Mouse (Mus musculus): ENCODE data around the gene Sdf4. TPM values are rescaled to one million over a fixed set of nuclear protein-coding genes. Genes with fewer than 3 reads are reported as not detected.

Gene Sdf4
- polyA plus RNA-seq, 1 experiment from 2014 or later = 125 TPM

- Histone ChIP-seq H3K27ac (ENCODE audit: low read length) (no peak overlapping the region), H3K27me3 (replicated peaks; ENCODE audit: control insufficient read depth, insufficient read depth, low read length) (no peaks in the 10 kb centered on the region), H3K9ac (replicated peaks; ENCODE audit: low read depth, low read length) (no peak overlapping the region; the same call in 1 of the 2 replicates), H3K4me2 (ENCODE audit: low read length) (no peak overlapping the region; the same call in 1 of the 2 replicates), H3K4me1 (replicated peaks; ENCODE audit: control insufficient read depth, insufficient read depth, low read length) (peaks cover 14% of the 10 kb centered on the region), H3K4me3 (replicated peaks; ENCODE audit: low read length) (no peak overlapping the region), H3K36me3 (ENCODE audit: control insufficient read depth, insufficient read depth) (peaks cover 1% of the 10 kb centered on the region; the same call in 1 of the 2 replicates), H3K9me3 (ENCODE audit: control insufficient read depth, low read length) (no peaks in the 10 kb centered on the region)
- WGBS = 57% methylated on average over 7 of the region's 7 CpGs
- no peak for ATAC-seq
These were observed 29.6 kb upstream of the Sdf4 start for GRCm38 (mm10) chr4:155963106-155963505.

GRCm38 (mm10) chr4:155964396-155964795, 28.3 kb upstream of the Sdf4 start:
- Histone ChIP-seq H3K9me3 (ENCODE audit: control insufficient read depth, low read length) (no peaks in the 10 kb centered on the region), H3K4me2 (ENCODE audit: low read length) (no peak overlapping the region), H3K27ac (ENCODE audit: low read length) (no peak overlapping the region), H3K36me3 (ENCODE audit: control insufficient read depth, insufficient read depth) (no peaks in the 10 kb centered on the region), H3K27me3 (replicated peaks; ENCODE audit: control insufficient read depth, insufficient read depth, low read length) (no peaks in the 10 kb centered on the region), H3K9ac (replicated peaks; ENCODE audit: low read depth, low read length) (no peak overlapping the region), H3K4me1 (replicated peaks; ENCODE audit: control insufficient read depth, insufficient read depth, low read length) (peaks cover 14% of the 10 kb centered on the region), H3K4me3 (replicated peaks; ENCODE audit: low read length) (no peak overlapping the region)
- 93% methylated on average over 11 of the region's 11 CpGs for WGBS
- ATAC-seq = no peak

GRCm38 (mm10) chr4:155969043-155969653, 23.5 kb upstream of the Sdf4 start:
- H3K9me3 ChIP-seq (ENCODE audit: control insufficient read depth, low read length) = no peaks in the 10 kb centered on the region
- 89% methylated on average over 13 of the region's 13 CpGs for WGBS
- H3K36me3 ChIP-seq (ENCODE audit: control insufficient read depth, insufficient read depth) = no peaks in the 10 kb centered on the region
- H3K4me2 ChIP-seq (ENCODE audit: low read length) = no peak overlapping the region
- H3K9ac ChIP-seq (replicated peaks; ENCODE audit: low read depth, low read length) = no peak overlapping the region
- no peak overlapping the region for H3K27ac ChIP-seq (ENCODE audit: low read length)
- no peaks in the 10 kb centered on the region for H3K27me3 ChIP-seq (replicated peaks; ENCODE audit: control insufficient read depth, insufficient read depth, low read length)
- ATAC-seq = no peak
- no peak overlapping the region for H3K4me3 ChIP-seq (replicated peaks; ENCODE audit: low read length)
- H3K4me1 ChIP-seq (replicated peaks; ENCODE audit: control insufficient read depth, insufficient read depth, low read length) = no peaks in the 10 kb centered on the region

GRCm38 (mm10) chr4:155970286-155970685, 22.4 kb upstream of the Sdf4 start:
- H3K36me3 ChIP-seq (ENCODE audit: control insufficient read depth, insufficient read depth) = no peaks in the 10 kb centered on the region
- no peaks in the 10 kb centered on the region for H3K9me3 ChIP-seq (ENCODE audit: control insufficient read depth, low read length)
- H3K9ac ChIP-seq (replicated peaks; ENCODE audit: low read depth, low read length) = no peak overlapping the region
- ATAC-seq = no peak
- H3K4me2 ChIP-seq (ENCODE audit: low read length) = no peak overlapping the region
- 91% methylated on average over 5 of the region's 5 CpGs for WGBS
- no peaks in the 10 kb centered on the region for H3K4me1 ChIP-seq (replicated peaks; ENCODE audit: control insufficient read depth, insufficient read depth, low read length)
- H3K27ac ChIP-seq (ENCODE audit: low read length) = no peak overlapping the region
- no peak overlapping the region for H3K4me3 ChIP-seq (replicated peaks; ENCODE audit: low read length)
- no peaks in the 10 kb centered on the region for H3K27me3 ChIP-seq (replicated peaks; ENCODE audit: control insufficient read depth, insufficient read depth, low read length)

GRCm38 (mm10) chr4:155972651-155973050, 20.0 kb upstream of the Sdf4 start:
- Histone ChIP-seq H3K4me2 (ENCODE audit: low read length) (no peak overlapping the region), H3K4me3 (replicated peaks; ENCODE audit: low read length) (no peak overlapping the region), H3K27me3 (replicated peaks; ENCODE audit: control insufficient read depth, insufficient read depth, low read length) (no peaks in the 10 kb centered on the region), H3K9ac (replicated peaks; ENCODE audit: low read depth, low read length) (no peak overlapping the region), H3K9me3 (ENCODE audit: control insufficient read depth, low read length) (no peaks in the 10 kb centered on the region), H3K27ac (ENCODE audit: low read length) (no peak overlapping the region), H3K36me3 (ENCODE audit: control insufficient read depth, insufficient read depth) (no peaks in the 10 kb centered on the region), H3K4me1 (replicated peaks; ENCODE audit: control insufficient read depth, insufficient read depth, low read length) (no peaks in the 10 kb centered on the region)
- no peak for ATAC-seq
- WGBS = 44% methylated on average over 6 of the region's 6 CpGs

GRCm38 (mm10) chr4:155973239-155973638, 19.4 kb upstream of the Sdf4 start:
- ATAC-seq = no peak
- 84% methylated on average over 2 of the region's 2 CpGs for WGBS
- H3K27me3 ChIP-seq (replicated peaks; ENCODE audit: control insufficient read depth, insufficient read depth, low read length) = no peaks in the 10 kb centered on the region
- H3K4me2 ChIP-seq (ENCODE audit: low read length) = no peak overlapping the region
- H3K9me3 ChIP-seq (ENCODE audit: control insufficient read depth, low read length) = no peaks in the 10 kb centered on the region
- no peak overlapping the region for H3K4me3 ChIP-seq (replicated peaks; ENCODE audit: low read length)
- H3K4me1 ChIP-seq (replicated peaks; ENCODE audit: control insufficient read depth, insufficient read depth, low read length) = no peaks in the 10 kb centered on the region
- no peak overlapping the region for H3K27ac ChIP-seq (ENCODE audit: low read length)
- no peaks in the 10 kb centered on the region for H3K36me3 ChIP-seq (ENCODE audit: control insufficient read depth, insufficient read depth)
- H3K9ac ChIP-seq (replicated peaks; ENCODE audit: low read depth, low read length) = no peak overlapping the region

- H3K36me3 ChIP-seq (ENCODE audit: control insufficient read depth, insufficient read depth) = no peaks in the 10 kb centered on the region
- no peak overlapping the region for H3K27ac ChIP-seq (ENCODE audit: low read length)
- no peaks in the 10 kb centered on the region for H3K9me3 ChIP-seq (ENCODE audit: control insufficient read depth, low read length)
- 75% methylated on average over 12 of the region's 12 CpGs for WGBS
- H3K4me2 ChIP-seq (ENCODE audit: low read length) = no peak overlapping the region
- 0 out of 2 replicates have a peak, but pooled peaks cover 2% of the 10 kb centered on the region for H3K27me3 ChIP-seq (replicated peaks; ENCODE audit: control insufficient read depth, insufficient read depth, low read length)
- H3K4me1 ChIP-seq (replicated peaks; ENCODE audit: control insufficient read depth, insufficient read depth, low read length) = 0 out of 2 replicates have a peak, but pooled peaks cover 4% of the 10 kb centered on the region
- ATAC-seq = no peak
- H3K4me3 ChIP-seq (replicated peaks; ENCODE audit: low read length) = no peak overlapping the region
- no peak overlapping the region for H3K9ac ChIP-seq (replicated peaks; ENCODE audit: low read depth, low read length)
These were observed 11.1 kb upstream of the Sdf4 start for GRCm38 (mm10) chr4:155981436-155982082.

- Histone ChIP-seq H3K9me3 (ENCODE audit: control insufficient read depth, low read length) (no peaks in the 10 kb centered on the region), H3K4me3 (replicated peaks; ENCODE audit: low read length) (no peak overlapping the region), H3K27me3 (replicated peaks; ENCODE audit: control insufficient read depth, insufficient read depth, low read length) (0 out of 2 replicates have a peak, but pooled peaks cover 2% of the 10 kb centered on the region), H3K4me1 (replicated peaks; ENCODE audit: control insufficient read depth, insufficient read depth, low read length) (0 out of 2 replicates have a peak, but pooled peaks cover 4% of the 10 kb centered on the region), H3K36me3 (ENCODE audit: control insufficient read depth, insufficient read depth) (no peaks in the 10 kb centered on the region), H3K9ac (replicated peaks; ENCODE audit: low read depth, low read length) (no peak overlapping the region), H3K4me2 (ENCODE audit: low read length) (no peak overlapping the region), H3K27ac (ENCODE audit: low read length) (no peak overlapping the region)
- ATAC-seq = 0 out of 2 replicates have a peak, but pooled peaks have one; percentile 55
- 7% methylated on average over 2 of the region's 2 CpGs for WGBS
These were observed 8.9 kb upstream of the Sdf4 start for GRCm38 (mm10) chr4:155983788-155984187.

- Histone ChIP-seq H3K4me1 (replicated peaks; ENCODE audit: control insufficient read depth, insufficient read depth, low read length) (peaks cover 22% of the 10 kb centered on the region), H3K27ac (ENCODE audit: low read length) (peak overlapping the region; percentile 95; the same call in 1 of the 2 replicates), H3K4me2 (ENCODE audit: low read length) (peak overlapping the region; percentile 99), H3K36me3 (ENCODE audit: control insufficient read depth, insufficient read depth) (no peaks in the 10 kb centered on the region), H3K4me3 (replicated peaks; ENCODE audit: low read length) (peak overlapping the region; percentile 74), H3K27me3 (replicated peaks; ENCODE audit: control insufficient read depth, insufficient read depth, low read length) (no peaks in the 10 kb centered on the region), H3K9me3 (ENCODE audit: control insufficient read depth, low read length) (no peaks in the 10 kb centered on the region), H3K9ac (replicated peaks; ENCODE audit: low read depth, low read length) (peak overlapping the region; percentile 81)
- 87% methylated on average over 22 of the region's 22 CpGs for WGBS
- no peak for ATAC-seq
These were observed 1.3 kb upstream of the Sdf4 start for GRCm38 (mm10) chr4:155991211-155991907.

All from forebrain, embryonic 16.5 days (tissue).